Mouse (Mus musculus) midbrain, embryonic 15.5 days (tissue): ENCODE results near the gene Ang5. TPM values are rescaled to one million over a fixed set of nuclear protein-coding genes. Genes with fewer than 3 reads are reported as not detected.
"Not testable (repeated sequence)": the region's sequence is repeated elsewhere in the genome, so short reads cannot be mapped to it uniquely, and the experiment has no call there.

Experiments used
- ATAC-seq: fragments of 200-750 bp; cut with Nextera tagmentation; replicated peaks from 2 replicates; pipeline ENCODE4 v1.8.0; 2017; ENCODE audit warnings: moderate TSS enrichment
- H3K27ac ChIP-seq: fragments of 300-500 bp; sonication (generic); 2 replicates; pipeline ENCODE4 v1.5.1; 2015; ENCODE audit warnings: mild to moderate bottlenecking, inconsistent platforms
- H3K27me3 ChIP-seq: fragments of 300-500 bp; sonication (generic); replicated peaks from 2 replicates; pipeline ENCODE4 v1.6.1; 2015; ENCODE audit warnings: inconsistent platforms
- H3K36me3 ChIP-seq: fragments of 300-500 bp; sonication (generic); replicated peaks from 2 replicates; pipeline ENCODE4 v1.6.1; 2015; ENCODE audit warnings: inconsistent platforms
- H3K4me1 ChIP-seq: fragments of 300-500 bp; sonication (generic); 2 replicates; pipeline ENCODE4 v1.6.1; 2015; ENCODE audit warnings: inconsistent platforms
- H3K4me2 ChIP-seq: fragments of 300-500 bp; sonication (generic); 2 replicates; pipeline ENCODE4 v1.6.1; 2015; ENCODE audit warnings: inconsistent platforms, mild to moderate bottlenecking, moderate library complexity
- H3K4me3 ChIP-seq: fragments of 300-500 bp; sonication (generic); 2 replicates; pipeline ENCODE4 v1.5.1; 2015; ENCODE audit warnings: mild to moderate bottlenecking, inconsistent platforms
- H3K9ac ChIP-seq: fragments of 300-500 bp; sonication (generic); 2 replicates; pipeline ENCODE4 v1.6.1; 2015; ENCODE audit warnings: mild to moderate bottlenecking, inconsistent platforms
- H3K9me3 ChIP-seq: fragments of 300-500 bp; sonication (generic); 2 replicates; pipeline ENCODE4 v1.6.1; 2016; ENCODE audit warnings: inconsistent platforms
- WGBS: fragments of 180-500 bp; shearing (Covaris S2); methylation state at CpG from one replicate; pipeline ENCODE4 v1.1.7; 2015; ENCODE audit warnings: mixed read lengths; 5-methylcytosine and 5-hydroxymethylcytosine counted together
- polyA plus RNA-seq: library from polyadenylated mRNA; unstranded; fragments of >200 nt; fragmentation: Nextera tagmentation; extraction: Ambion mirVana; gene quantifications from 2 replicates; pipeline ENCODE4 v1.2.1, GENCODE M21; 2015

Ang5 gene
- not detected in 2 replicates for polyA plus RNA-seq

GRCm38 (mm10) chr14:43956769-43957168 is at the start of gene Ang5:
Gene Ang5 (plus strand): TSS chr14:43957069.
- H3K36me3 ChIP-seq, H3K4me2 ChIP-seq, H3K27me3 ChIP-seq, H3K4me3 ChIP-seq, H3K9ac ChIP-seq, ATAC-seq, H3K27ac ChIP-seq, H3K9me3 ChIP-seq, H3K4me1 ChIP-seq: not testable (repeated sequence)
- no CpG with 5 or more reads among the region's 2 CpGs for WGBS

- H3K36me3 ChIP-seq, H3K9me3 ChIP-seq, H3K4me2 ChIP-seq, H3K27me3 ChIP-seq, ATAC-seq, H3K4me1 ChIP-seq, H3K9ac ChIP-seq, H3K4me3 ChIP-seq, H3K27ac ChIP-seq: not testable (repeated sequence)
Measured at GRCm38 (mm10) chr14:43918214-43918613, 38.7 kb upstream of the Ang5 start.

GRCm38 (mm10) chr14:43923459-43923858 is 33.4 kb upstream of the Ang5 start, which contains the start of gene Ear10:
Gene Ear10 (minus strand): TSS chr14:43923559.
- not testable (repeated sequence) for H3K4me1 ChIP-seq, H3K27ac ChIP-seq, ATAC-seq, H3K9me3 ChIP-seq, H3K9ac ChIP-seq, H3K36me3 ChIP-seq, H3K27me3 ChIP-seq, H3K4me2 ChIP-seq, H3K4me3 ChIP-seq
- 86% methylated on average over 3 of the region's 3 CpGs for WGBS

GRCm38 (mm10) chr14:43924688-43925403 is 32.0 kb upstream of the Ang5 start, which contains the start of gene Gm8113:
Gene Gm8113 (plus strand): TSS chr14:43925390.
- not testable (repeated sequence) for H3K4me1 ChIP-seq, H3K36me3 ChIP-seq, H3K27me3 ChIP-seq, H3K9me3 ChIP-seq
- peak; percentile 99 for ATAC-seq
- Histone ChIP-seq H3K4me2 (peak within 1 kb of the TSS; percentile 53), H3K9ac (peak within 1 kb of the TSS; percentile 42), H3K4me3 (peak within 1 kb of the TSS; percentile 49), H3K27ac (peak within 1 kb of the TSS; percentile 79)
- WGBS = 7% methylated on average over 10 of the region's 10 CpGs

- WGBS = 3% methylated on average over 21 of the region's 21 CpGs
- H3K4me3 ChIP-seq = peak overlapping the region; percentile 49
Measured at GRCm38 (mm10) chr14:43925404-43925950, 31.4 kb upstream of the Ang5 start.

GRCm38 (mm10) chr14:43932991-43933390 is 23.9 kb upstream of the Ang5 start:
- H3K9me3 ChIP-seq, H3K4me3 ChIP-seq, H3K4me2 ChIP-seq, H3K4me1 ChIP-seq, H3K9ac ChIP-seq, H3K27ac ChIP-seq, H3K27me3 ChIP-seq, H3K36me3 ChIP-seq: not testable (repeated sequence)
- WGBS = 20% methylated on average over 8 of the region's 8 CpGs
- ATAC-seq = 0 out of 2 replicates have a peak, but pooled peaks have one; percentile 20

More at GRCm38 (mm10) chr14:43925404-43925950, 31.4 kb upstream of the Ang5 start:
- peak overlapping the region; percentile 79 for H3K27ac ChIP-seq
- not testable (repeated sequence) for H3K36me3 ChIP-seq, H3K27me3 ChIP-seq, H3K9me3 ChIP-seq, H3K4me1 ChIP-seq
- peak overlapping the region; percentile 53 for H3K4me2 ChIP-seq
- ATAC-seq = peak; percentile 94
- peak overlapping the region; percentile 42 for H3K9ac ChIP-seq

GRCm38 (mm10) chr14:43933399-43933798 is 23.5 kb upstream of the Ang5 start:
- H3K4me3 ChIP-seq, H3K9ac ChIP-seq, H3K36me3 ChIP-seq, H3K9me3 ChIP-seq, H3K27ac ChIP-seq, H3K27me3 ChIP-seq, H3K4me2 ChIP-seq, H3K4me1 ChIP-seq: not testable (repeated sequence)
- ATAC-seq = 0 out of 2 replicates have a peak, but pooled peaks have one; percentile 20
- WGBS = 53% methylated on average over 5 of the region's 5 CpGs

- H3K9me3 ChIP-seq, H3K4me1 ChIP-seq, H3K27me3 ChIP-seq, H3K27ac ChIP-seq, H3K4me2 ChIP-seq, ATAC-seq, H3K9ac ChIP-seq, H3K36me3 ChIP-seq, H3K4me3 ChIP-seq: not testable (repeated sequence)
- 54% methylated on average over 2 of the region's 2 CpGs for WGBS
Measured at GRCm38 (mm10) chr14:43953382-43953781, 3.5 kb upstream of the Ang5 start.

GRCm38 (mm10) chr14:43955074-43955473 is 1.8 kb upstream of the Ang5 start:
- not testable (repeated sequence) for ATAC-seq, H3K36me3 ChIP-seq, H3K9me3 ChIP-seq, H3K4me3 ChIP-seq, H3K9ac ChIP-seq, H3K27ac ChIP-seq, H3K27me3 ChIP-seq, H3K4me1 ChIP-seq, H3K4me2 ChIP-seq
- WGBS = no CpG with 5 or more reads among the region's 1 CpGs

- WGBS = 65% methylated on average over 4 of the region's 4 CpGs
- H3K36me3 ChIP-seq = no peaks in the 10 kb centered on the region
- no peaks in the 10 kb centered on the region for H3K4me1 ChIP-seq
- ATAC-seq = no peak
- H3K27ac ChIP-seq = no peak overlapping the region
- H3K9ac ChIP-seq = no peak overlapping the region
- no peaks in the 10 kb centered on the region for H3K27me3 ChIP-seq
- H3K4me3 ChIP-seq = no peak overlapping the region
- no peaks in the 10 kb centered on the region for H3K9me3 ChIP-seq
- H3K4me2 ChIP-seq = no peak overlapping the region
Measured at GRCm38 (mm10) chr14:43983454-43983853, 26.6 kb downstream of the Ang5 start.

- Histone ChIP-seq H3K9ac (no peak overlapping the region), H3K27me3 (no peaks in the 10 kb centered on the region), H3K4me1 (no peaks in the 10 kb centered on the region), H3K4me3 (no peak overlapping the region), H3K27ac (no peak overlapping the region), H3K36me3 (no peaks in the 10 kb centered on the region), H3K9me3 (no peaks in the 10 kb centered on the region), H3K4me2 (no peak overlapping the region)
- ATAC-seq = peak; percentile 76; the same call in 1 of the 2 replicates
- WGBS = 4% methylated on average over 4 of the region's 4 CpGs
Measured at GRCm38 (mm10) chr14:43983897-43984296, 27.0 kb downstream of the Ang5 start.

GRCm38 (mm10) chr14:43986147-43986546 is 29.3 kb downstream of the Ang5 start:
- H3K36me3 ChIP-seq = no peaks in the 10 kb centered on the region
- no peaks in the 10 kb centered on the region for H3K4me1 ChIP-seq
- ATAC-seq = no peak
- no peak overlapping the region for H3K4me3 ChIP-seq
- no peak overlapping the region for H3K9ac ChIP-seq
- H3K4me2 ChIP-seq = no peak overlapping the region
- no peak overlapping the region for H3K27ac ChIP-seq
- no peaks in the 10 kb centered on the region for H3K27me3 ChIP-seq
- 84% methylated on average over 2 of the region's 2 CpGs for WGBS
- H3K9me3 ChIP-seq = no peaks in the 10 kb centered on the region

- 16% methylated on average over 5 of the region's 5 CpGs for WGBS
- not testable (repeated sequence) for H3K4me3 ChIP-seq, H3K4me1 ChIP-seq, H3K36me3 ChIP-seq, H3K27ac ChIP-seq, H3K9ac ChIP-seq, H3K9me3 ChIP-seq, H3K4me2 ChIP-seq, H3K27me3 ChIP-seq
- peak; percentile 58; the same call in 1 of the 2 replicates for ATAC-seq
Measured at GRCm38 (mm10) chr14:43987404-43987803, 30.5 kb downstream of the Ang5 start.
